Mouse (Mus musculus): ENCODE results near the gene Nanos2.

The Nanos2 gene

GRCm38 (mm10) chr7:18990601-18991295, 3.5 kb downstream of the Nanos2 start, which contains the start of gene Mypop:
Gene Mypop (plus strand): TSS chr7:18991245.
- peak; percentile 99 for DNase-seq (ENCODE audit: extremely low spot score)

- peak; percentile 35 for DNase-seq (ENCODE audit: extremely low spot score)
These were observed 4.6 kb downstream of the Nanos2 start for GRCm38 (mm10) chr7:18991660-18992293.

GRCm38 (mm10) chr7:18992294-18992675, 5.1 kb downstream of the Nanos2 start:
- DNase-seq (ENCODE audit: extremely low spot score) = no peak

GRCm38 (mm10) chr7:18993036-18993435, 5.8 kb downstream of the Nanos2 start:
- no peak for DNase-seq (ENCODE audit: extremely low spot score)

- DNase-seq (ENCODE audit: extremely low spot score) = no peak
These were observed 11.6 kb downstream of the Nanos2 start for GRCm38 (mm10) chr7:18998835-18999234.

GRCm38 (mm10) chr7:19000421-19000820, 13.2 kb downstream of the Nanos2 start:
- DNase-seq (ENCODE audit: extremely low spot score) = no peak

- DNase-seq (ENCODE audit: extremely low spot score) = peak; percentile 63
These were observed 14.0 kb downstream of the Nanos2 start for GRCm38 (mm10) chr7:19001066-19001806.

- DNase-seq (ENCODE audit: extremely low spot score) = no peak
These were observed 14.5 kb downstream of the Nanos2 start for GRCm38 (mm10) chr7:19001807-19002085.

- DNase-seq (ENCODE audit: extremely low spot score) = no peak
These were observed 14.9 kb downstream of the Nanos2 start for GRCm38 (mm10) chr7:19002115-19002514.

- peak; percentile 85 for DNase-seq (ENCODE audit: extremely low spot score)
These were observed 15.8 kb downstream of the Nanos2 start for GRCm38 (mm10) chr7:19002848-19003498.

- DNase-seq (ENCODE audit: extremely low spot score) = peak; percentile 94
These were observed 16.9 kb downstream of the Nanos2 start, which contains the start of gene Irf2bp1 for GRCm38 (mm10) chr7:19003902-19004630. Gene Irf2bp1 (plus strand): TSS chr7:19004044.

GRCm38 (mm10) chr7:19004631-19005079, 17.5 kb downstream of the Nanos2 start:
- DNase-seq (ENCODE audit: extremely low spot score) = peak; percentile 49

GRCm38 (mm10) chr7:19005417-19006121, 18.4 kb downstream of the Nanos2 start:
- DNase-seq (ENCODE audit: extremely low spot score) = no peak

GRCm38 (mm10) chr7:19006476-19006875, 19.3 kb downstream of the Nanos2 start:
- DNase-seq (ENCODE audit: extremely low spot score) = peak; percentile 87

GRCm38 (mm10) chr7:19007026-19007977, 20.1 kb downstream of the Nanos2 start:
- no peak for DNase-seq (ENCODE audit: extremely low spot score)

- no peak for DNase-seq (ENCODE audit: extremely low spot score)
These were observed 23.4 kb downstream of the Nanos2 start for GRCm38 (mm10) chr7:19010581-19010980.

GRCm38 (mm10) chr7:19012025-19012621, 24.9 kb downstream of the Nanos2 start:
- DNase-seq (ENCODE audit: extremely low spot score) = peak; percentile 55

GRCm38 (mm10) chr7:19012882-19013281, 25.7 kb downstream of the Nanos2 start:
- no peak for DNase-seq (ENCODE audit: extremely low spot score)

- no peak for DNase-seq (ENCODE audit: extremely low spot score)
These were observed 27.3 kb downstream of the Nanos2 start for GRCm38 (mm10) chr7:19014452-19014851.

All from embryo, embryonic 9.5 days (tissue).